Mouse (Mus musculus) layer of hippocampus, adult 9-10 months (tissue): Measurements from ENCODE around the gene Rps6kc1.
"Not testable (repeated sequence)": the region's sequence is repeated elsewhere in the genome, so short reads cannot be mapped to it uniquely, and the experiment has no call there.

Experiments used
- DNase-seq: peaks from one replicate; pipeline ENCODE4 v3.0.0; 2022; ENCODE audit warnings: low spot score

Gene Rps6kc1

DNA sequence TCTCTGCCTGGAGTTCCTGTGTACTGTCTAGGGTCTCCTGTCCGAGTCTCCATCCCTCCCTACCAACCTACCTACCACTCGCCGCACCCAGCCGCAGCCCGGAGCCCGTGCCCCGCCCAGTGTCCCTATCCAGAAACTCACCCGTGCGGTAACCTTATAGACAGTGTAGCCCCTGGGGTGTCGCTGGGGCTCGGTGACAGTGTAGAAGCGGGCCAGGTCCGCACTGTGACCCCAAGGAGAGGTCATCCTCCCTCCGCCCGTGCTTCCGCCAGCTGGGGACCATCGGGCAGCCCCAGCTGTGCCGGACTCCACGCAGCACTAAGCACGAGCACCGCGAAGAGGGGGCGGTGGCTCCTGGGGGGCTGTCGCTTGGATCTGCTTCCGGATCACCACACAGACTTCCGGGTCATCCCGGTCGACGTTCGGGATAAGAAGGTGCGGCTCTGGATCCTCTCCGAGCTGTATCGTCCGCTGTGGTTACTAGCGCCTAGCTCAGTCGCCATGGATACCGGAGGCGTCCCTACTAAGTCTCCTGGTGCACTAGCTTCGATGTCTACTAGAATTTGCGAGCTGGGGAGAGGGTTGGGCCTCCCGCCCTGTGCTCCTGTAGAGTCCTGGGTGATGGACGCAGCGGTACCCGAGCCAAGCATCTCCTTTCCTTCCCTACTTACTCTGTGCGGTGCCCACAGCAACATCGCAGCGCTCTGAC lies at the start of gene Rps6kc1:
Rps6kc1 (minus strand) TSS at position 356 of the 709 bp plus-strand sequence.
- DNase-seq, result peak; percentile 50

DNA sequence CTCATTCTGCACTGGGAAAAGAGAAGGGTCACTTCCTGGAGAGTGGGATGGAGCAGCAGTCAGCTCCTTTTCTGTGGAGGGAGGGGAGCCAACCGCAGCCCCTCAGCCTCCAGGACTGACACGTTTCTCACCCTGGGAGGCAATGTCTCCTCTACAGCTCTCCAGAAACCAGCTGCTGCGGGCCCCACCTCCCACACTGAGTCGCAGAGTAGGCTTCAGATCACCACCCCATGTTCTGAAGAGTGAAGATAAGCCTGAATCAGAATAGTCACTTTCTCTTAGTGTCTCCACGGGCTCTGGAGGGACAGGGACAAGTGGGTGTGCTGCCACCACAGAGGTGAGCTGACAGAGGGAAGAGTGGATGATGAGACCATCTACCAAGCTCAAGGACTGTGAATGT lies 47.3 kb upstream of the Rps6kc1 start:
- DNase-seq, result no peak

DNA sequence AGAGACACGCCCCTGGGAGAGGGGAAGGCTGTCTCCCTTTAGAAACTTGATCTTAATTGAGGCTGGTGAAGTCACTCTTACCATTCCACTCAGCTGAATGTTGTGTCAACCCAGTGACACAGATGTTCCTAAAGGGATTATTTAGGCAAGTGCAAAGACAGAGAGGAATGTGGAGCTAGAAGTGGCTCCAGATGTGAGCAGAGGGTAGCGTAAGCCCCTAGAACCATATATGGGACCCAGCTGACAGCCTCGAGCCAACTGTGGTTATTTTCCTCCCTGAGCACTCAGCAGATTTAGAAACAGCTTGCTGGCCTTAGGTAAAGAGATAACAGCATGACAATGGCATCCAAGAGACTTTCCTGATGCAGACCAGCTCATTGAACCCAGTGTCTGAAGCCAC lies 41.4 kb upstream of the Rps6kc1 start:
- DNase-seq, result no peak

DNA sequence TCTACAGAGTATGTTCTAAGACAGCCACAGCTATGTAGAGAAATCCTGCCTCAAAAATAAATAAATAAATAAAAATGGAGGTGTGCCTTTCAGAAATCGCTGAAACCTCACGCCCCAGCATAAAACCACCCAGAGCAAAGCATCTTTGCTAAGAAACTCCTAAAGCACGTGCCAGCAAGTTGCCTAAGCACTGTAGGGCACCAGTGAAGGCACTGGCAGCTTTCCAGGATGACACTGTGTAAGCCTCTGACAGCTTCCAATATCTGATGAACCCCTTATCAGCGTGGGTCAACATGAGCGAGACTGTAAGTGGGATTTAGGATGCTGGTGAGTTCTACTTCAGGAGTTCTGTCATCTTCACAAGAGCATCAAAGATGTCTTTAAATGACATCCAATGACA lies 39.4 kb upstream of the Rps6kc1 start:
- DNase-seq, result no peak

DNA sequence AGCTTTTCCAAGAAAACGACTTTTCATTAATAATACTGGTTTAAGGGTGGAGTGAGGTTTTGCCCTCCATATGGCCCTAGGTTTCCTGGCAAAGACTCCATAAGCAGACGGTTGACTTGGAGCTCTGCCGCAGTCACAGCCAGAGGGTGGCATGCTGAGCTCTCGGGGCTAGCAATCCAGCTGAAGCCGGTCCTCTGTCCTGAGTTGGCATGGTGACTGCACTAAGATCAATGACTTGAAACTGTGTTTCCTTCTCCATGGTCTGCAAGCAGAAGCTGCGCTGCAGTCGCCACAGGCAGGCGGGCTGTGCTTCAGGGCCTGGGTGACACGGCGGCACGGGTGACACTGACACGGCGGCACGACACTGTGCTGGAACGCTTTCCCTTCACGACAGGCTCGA lies 37.3 kb upstream of the Rps6kc1 start:
- no peak for DNase-seq

DNA sequence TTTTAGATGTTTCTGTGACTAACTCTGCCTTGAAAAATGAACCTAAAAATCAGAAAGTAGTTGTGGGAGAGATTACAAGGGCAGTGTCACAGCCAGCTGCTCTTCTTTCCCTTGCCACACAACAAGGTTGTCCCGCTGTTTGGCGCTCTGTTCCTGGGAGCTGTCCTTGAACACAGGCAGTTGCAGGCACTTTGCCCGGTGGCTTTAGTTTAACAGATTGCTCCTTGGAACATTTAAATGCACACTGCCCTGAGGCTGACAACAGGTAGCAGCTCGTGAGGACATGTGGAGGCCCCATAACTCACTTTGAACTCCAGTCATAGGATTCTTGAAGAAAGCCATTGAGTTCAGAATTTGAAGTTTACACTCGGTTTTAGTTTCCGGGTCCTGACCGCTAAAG lies 36.9 kb upstream of the Rps6kc1 start:
- no peak for DNase-seq

DNA sequence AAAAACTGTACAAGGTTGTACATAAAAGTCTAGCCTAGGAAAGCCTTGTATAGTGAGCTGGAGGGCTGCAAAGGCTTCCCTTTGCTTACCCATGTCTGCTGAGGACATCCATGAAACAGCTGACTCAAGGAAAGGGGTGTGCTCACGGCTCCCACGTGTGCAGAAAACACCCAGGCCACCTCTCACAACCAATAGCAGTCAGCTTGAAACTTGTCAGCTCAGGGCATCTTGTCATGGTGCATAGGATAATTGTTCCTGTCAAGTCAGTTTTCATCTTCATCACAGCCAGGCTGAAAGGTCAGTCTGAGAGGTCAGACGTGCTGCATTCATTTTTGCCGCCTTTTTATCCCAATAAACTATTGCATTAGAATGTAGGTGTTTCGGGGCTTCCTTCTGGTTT lies 36.4 kb upstream of the Rps6kc1 start:
- no peak for DNase-seq

DNA sequence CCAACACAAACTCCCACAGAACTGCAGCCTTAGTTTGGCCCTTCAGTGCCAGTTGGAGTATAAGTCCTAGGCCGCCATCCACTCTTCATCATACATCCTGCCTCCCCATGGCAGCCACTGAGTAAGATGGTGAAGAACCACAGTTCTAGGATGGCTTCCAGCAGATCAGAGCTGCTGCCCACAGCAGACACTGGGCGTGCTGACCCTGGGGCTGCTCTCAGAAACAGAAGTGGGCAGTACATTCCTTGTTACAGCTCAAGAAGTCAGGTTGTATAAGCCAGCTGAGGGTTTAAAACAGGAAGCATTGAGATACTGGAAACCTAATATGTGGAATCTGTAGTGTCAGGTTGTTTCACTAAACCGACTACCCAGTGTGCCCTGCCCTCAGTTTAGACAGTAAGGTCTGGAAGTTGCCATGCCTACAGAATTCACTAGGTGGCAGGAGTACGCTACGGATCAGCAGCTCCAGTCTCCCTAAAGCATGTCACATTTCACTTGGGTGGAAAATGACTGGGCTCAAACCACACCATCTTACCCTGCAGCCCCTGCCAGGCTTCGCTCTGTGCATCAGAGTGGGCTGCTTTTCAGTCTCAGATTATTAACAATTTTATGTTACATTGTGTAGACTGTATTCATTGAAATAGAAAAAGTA lies 32.7 kb upstream of the Rps6kc1 start:
- peak; percentile 49 for DNase-seq

DNA sequence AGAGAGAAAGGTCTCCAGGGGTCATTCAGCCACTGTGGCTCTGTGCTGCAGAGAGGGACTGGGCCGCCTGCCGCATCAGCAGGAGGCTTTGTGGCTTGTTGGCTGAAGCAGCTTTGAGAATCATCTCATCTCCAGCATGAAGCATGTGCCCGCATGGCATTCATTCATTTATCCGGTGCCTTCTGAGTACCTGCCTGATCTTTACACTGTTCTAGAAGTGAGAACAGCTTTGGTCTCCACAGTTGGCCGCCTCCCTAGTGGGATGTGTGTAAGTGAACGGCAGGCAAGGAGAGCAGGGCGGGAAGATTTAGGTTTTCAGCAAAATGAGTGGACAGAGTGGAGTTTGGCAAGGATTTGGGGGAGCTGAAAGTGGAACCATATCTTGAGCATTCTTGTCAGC lies 28.2 kb upstream of the Rps6kc1 start:
- no peak for DNase-seq

DNA sequence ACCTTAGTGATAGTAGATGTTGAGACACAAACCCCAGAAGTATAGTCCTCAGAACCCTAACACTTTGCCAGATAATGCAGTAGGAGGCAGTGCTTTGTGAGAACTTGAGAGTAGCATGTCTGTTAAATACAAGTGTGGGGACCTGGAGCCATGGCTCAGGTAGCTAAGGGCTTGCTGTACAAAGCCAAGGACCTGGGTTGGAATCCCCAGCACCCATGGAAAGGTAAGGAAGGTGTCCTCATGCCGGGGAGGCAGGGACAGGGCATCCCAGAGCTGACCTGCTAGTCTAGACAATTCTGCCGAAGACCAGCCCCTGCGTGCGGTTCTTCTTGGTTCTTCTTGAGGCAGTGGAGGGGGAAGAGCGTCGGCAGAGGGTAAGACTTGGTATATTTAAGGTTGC lies 18.6 kb upstream of the Rps6kc1 start:
- DNase-seq, result no peak

DNA sequence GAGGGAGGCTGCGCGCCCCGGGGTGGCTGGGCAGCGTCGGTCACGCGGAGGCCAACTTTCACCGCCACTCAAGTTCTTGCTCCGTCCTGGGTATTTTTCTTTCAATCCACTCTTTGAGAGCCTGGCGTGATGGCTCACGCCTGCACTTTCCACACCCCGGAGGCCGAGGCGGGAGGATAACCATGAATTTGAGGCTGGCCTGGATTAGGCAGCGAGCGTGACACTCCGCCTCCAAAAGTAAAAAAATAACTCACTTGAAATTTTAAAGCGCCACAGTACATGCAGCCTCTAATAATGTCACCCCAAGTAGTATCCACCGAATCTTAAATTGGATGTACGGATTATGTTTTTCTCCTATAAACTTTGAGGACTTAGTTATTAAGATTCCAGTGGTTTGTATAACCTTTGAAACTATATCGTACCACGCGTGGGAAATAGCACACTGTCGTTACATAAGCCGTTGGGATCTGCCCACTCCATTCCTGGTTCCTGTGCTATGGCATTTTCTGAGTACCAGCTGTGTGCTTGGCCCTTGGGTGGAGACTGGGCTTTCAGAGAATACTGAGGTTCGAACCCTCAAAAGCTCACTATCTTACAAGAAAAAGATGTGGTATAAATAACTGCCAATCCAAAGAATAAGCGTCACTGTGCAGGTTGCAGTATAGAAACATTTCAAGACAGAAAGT lies 17.6 kb upstream of the Rps6kc1 start:
- no peak for DNase-seq

DNA sequence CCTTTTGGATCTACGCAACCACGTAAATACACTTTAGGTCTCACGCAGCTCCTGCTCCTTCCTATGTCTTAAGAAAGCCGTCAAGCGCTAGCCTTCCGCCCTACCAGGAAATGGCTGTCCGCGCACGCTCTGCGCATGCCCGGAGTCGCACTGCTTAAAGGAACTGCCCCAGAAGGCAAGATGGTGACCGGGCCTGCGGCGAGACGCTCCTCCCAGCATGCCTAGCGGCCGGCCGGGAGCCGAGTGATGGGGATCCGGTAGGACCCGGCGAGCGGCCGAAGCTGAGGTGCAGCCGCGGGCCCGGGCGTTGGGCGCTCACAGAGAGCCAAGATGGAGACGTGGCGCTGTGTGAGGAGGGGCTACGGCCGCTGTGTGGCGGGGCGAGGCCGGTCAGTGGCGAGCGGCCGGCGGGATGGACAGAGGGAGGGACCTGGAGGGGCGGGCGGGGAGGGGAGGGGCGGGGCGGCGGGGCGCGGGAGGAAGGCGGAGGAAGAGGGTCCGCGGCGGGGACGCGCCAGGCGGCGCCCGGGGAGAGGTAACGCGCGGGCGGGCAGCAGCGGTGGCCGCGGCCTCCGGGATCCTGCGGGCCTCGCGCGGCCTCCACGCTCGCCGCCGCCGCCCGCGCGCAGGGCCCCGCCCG lies 16.9 kb upstream of the Rps6kc1 start:
- DNase-seq, result peak; percentile 94

DNA sequence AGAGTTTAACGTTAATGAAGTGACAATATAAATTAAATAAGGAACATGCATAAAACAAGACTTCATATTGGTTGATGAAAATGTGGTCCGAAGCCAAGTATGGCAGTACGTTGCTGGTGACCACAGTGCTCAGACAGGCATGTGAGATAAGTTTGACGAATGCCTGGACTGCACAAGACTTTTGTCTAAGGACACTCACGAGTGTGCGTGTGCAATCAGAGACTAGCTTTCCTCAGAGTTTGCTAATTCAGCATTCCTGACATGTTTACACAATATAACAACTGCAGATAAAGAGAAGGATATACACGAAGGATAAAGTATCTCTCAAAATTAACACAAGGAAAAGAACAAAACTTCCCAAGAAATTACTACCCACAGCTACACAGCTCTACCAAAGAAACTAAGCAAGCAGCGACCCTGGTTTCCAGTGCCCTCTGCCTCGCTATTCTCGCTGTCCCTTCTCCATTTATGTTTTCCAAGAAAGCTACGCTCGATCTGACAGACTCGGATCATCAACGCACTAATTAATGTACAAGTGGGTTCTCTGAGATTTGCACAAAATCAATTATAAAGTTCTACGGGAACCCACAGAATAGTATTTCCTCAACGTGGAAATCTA lies 16.3 kb upstream of the Rps6kc1 start:
- no peak for DNase-seq

DNA sequence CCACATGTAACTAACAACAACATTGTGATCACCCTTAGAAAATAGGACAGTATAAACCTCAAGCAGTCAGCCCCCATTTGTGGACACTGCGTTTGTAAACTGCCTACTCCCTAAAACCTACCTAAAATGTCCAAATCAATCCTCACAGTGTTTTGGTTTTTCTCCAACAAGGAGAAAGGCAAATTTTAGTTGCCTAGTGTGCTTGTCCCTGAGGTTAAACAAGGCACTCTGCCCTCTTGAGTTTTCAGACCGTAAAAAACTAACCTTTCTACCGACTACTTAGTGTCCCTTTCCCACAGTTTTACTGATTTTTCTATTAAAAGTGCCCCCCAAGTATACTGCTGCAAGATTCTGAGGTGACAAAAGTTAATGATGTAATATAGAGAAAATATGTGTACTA lies 15.7 kb upstream of the Rps6kc1 start:
- DNase-seq, result no peak

DNA sequence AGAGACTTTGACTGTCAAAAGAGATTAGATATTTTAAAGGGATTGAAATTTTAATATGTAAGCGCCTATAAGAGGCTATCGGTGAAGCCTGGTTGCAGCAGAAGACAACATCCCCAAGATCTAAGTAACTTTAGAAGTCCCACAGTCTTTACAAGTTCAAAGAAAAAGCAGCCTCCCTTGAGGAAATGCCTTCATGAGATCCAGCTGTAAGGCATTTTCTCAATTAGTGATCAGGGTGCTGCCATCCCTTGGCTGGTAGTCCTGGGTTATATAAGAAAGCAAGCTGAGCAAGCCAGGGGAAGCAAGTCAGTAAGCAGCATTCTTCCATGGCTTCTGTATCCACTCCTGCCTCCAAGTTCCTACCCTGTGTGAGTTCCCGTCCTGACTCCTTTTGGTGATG lies 13.2 kb upstream of the Rps6kc1 start, which contains the start of gene Angel2:
Angel2 (plus strand) TSS at position 301 of the 400 bp plus-strand sequence.
- not testable (repeated sequence) for DNase-seq

DNA sequence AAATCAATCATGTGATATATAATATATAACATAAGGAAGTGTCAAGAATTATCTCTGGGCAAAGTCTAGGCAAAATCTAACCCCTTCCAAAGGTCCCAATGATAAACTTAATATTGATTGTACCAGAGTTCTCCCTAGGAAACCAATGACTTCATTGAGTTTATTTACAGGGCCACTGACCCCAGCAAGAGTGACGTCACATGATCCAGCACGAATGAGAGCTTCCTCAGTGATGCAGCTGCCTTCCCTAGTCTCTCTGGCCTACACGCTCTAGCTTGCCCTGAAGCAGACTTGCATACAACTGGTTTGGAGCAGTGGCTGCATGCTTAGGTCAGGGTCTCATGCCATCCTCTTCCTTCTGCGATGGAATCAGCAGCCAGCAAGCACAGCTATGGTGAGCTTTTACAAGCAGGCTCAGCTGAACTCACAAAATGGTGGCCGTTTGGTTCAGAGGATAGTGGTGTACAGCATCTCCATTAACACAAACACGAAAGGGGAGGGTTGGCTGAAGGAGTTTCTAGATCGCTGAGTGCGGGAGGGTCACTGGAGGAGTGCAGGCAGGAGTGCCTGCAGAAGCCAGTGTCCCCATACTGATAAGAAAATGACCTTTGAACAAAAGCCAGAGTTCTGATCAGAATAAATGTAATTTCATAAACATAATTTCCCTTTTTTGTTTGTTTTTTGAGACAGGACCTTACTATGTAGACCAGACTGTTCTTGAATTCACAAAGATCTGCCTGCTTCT lies 8.3 kb upstream of the Rps6kc1 start:
- DNase-seq, result no peak

DNA sequence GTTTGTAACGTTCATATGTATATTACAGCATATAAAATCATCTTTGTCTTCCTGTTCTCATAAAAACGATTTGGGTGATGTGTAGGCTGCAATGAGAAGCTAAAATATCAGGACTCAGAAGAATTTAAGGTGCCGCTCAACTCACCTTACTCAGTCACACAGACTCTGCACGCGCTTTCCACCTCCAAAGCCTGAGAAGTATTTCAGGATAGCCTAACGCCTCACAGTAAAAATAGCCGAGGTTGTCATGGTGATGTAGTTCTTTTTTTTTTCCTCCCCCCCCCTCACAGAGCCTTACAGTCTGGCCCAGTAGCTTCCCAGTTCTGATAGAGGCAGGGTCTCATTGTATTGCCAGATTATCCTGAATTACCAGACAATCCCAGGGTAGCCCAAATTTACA lies 7.4 kb upstream of the Rps6kc1 start:
- DNase-seq, result no peak

DNA sequence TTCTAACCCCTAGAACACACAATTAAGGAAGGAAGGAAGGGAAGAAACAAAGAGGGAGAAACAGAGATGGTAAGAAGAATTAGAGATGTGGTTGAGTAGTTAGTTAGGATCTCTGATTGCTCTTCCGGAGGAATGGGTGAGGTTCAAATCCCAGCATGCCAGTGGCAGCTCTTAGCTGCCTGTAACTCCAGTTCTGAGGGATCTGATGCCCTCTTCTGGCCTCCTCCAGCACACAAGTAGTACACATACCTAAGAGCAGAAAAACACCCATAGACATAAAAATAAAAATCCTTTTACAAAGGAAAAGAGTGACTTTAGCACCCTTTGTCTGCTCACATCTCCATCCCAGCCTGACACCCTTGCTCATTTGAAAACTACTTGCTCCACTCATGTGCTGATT lies 1.1 kb upstream of the Rps6kc1 start:
- no peak for DNase-seq

DNA sequence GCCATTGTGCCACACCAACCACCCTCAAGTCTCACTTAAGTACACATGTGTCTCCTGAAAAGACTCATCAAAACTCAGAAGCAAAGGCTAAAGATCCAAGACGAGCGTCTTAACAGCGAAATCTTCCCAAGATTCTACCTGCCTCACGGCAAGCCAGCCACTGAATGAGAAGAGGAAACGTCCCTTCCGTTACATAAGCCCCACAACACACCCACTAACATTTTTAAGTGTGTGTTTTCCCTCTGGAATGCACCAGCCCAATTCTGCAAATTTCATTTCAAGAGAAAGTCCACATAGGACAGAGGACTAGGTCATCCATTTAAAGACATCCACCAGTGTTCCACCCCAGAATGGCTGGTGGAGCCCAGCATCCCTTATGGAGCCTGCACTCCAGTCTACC lies 734 bp downstream of the Rps6kc1 start:
- no peak for DNase-seq

DNA sequence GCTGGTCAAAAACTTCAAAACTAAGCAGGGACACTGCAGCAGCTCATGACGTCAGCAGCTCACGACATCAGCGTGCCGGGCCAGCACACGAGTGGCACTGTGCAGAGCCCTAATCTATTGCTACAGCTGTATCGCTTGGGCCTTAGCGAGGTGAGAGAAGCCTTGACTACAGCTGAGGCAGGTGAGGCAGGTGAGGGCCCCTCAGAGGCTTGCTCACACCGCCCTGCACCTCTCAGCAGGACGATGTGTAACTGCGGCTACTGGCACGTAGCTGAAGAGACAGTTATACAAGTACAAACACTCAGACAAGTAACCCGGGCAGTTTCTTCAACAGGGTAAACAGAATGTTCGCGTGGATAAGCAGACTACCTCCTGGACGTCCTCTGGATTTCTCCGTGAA lies 6.9 kb downstream of the Rps6kc1 start:
- no peak for DNase-seq

DNA sequence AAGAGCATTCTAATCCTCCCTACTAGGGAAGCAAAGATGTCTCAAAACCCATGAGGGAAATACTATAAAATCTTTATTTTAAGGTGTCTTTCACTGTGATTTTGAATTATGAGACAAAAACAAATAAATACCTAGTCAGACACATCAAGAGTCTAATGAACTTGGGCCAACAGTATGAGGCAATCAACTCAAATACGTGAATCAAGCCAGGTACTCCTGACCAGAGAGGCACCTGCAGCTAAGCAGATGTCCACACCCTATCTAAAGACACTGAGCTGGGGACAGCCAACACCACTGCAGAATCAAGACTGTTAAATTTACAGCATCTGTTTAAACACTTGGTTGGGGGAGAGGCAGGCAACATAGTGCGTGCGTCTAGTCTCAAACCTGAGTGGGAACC lies 7.4 kb downstream of the Rps6kc1 start:
- DNase-seq, result no peak

DNA sequence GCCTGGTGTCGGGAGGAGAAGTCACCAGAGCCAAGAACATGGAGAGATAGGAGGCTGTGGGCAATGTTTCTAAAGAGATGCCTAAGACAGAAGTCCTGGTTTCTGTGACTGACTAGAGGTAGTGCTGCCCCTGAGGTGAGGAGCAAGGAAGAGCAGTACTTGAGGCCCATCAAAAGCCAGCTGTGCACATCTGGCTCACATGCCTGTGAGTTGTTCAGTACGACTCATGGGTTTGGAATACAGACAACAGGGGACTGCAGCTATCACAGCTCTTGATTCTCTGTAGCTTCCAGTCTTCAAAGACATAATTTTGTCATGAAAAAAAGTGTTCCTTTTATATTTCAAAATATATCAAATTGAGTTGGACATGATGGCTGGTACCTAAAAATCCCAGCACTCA lies 10.5 kb downstream of the Rps6kc1 start:
- DNase-seq, result no peak
